Mouse (Mus musculus) T-cell, adult 2 months (primary cell): ENCODE measurements around the gene Scgb2b27.
"Not testable (repeated sequence)": the region's sequence is repeated elsewhere in the genome, so short reads cannot be mapped to it uniquely, and the experiment has no call there.

Experiments used
- DNase-seq: peaks from one replicate; pipeline ENCODE4 v3.0.0; 2022; ENCODE audit warnings: low spot score

The Scgb2b27 gene

GRCm38 (mm10) chr7:34013842-34014241 lies at the start of gene Scgb2b27:
TSS of gene Scgb2b27 (minus strand) at chr7:34013942.
- DNase-seq: no peak

DNA sequence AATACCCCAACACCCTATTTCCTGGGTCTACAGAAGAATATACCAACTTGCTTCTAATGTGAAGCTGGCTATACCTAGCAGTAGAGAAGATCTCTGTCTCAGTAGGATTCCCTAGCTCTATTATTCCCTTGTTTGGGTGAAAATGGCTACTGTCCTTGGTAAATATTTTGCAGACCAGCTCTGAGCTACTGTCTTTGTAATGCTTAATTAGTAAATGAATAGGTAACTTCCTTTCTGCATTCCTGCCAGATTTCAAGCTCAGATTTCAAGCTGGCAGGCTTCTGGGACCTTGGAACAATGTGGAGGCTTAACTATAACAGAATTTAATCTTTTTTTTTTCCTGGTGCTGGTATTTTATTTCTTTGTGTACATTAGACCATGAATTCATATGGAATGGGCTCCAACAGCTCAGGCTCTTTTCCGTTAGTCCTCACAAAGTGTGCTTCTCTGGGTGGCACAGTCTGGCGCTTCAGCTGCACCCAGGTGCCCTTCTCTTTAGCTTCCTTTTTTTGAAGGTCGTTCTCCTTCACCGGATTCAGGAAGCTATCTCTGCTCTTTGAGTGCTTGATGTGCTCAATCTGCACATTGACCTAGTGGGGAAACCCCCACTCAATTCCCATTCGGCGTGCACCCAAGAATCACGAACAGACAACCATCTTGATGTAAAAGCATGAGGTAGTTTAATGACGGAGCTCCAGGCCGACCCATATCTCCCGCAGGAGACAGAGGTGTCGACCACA lies 22.5 kb upstream of the Scgb2b27 start:
- DNase-seq: not testable (repeated sequence)

DNA sequence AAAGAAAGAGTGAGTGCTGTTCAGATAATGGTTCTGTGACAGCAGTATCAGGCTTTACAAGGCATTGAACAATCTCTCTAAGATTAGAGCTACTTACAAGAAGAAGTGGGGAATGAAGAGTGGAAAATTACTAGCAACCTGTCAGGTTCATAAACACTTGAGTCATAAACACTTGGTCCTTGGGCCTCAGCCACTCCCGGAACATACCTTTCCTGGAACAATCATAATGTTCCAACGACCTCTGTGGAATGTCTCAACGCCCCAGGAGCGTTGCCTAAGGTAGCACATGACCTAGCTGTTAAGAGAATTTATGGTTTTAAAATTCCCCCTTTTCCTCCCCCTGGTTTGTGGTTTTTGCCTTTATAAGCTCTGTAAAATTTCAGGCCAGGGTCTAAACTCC lies 20.8 kb upstream of the Scgb2b27 start:
- DNase-seq: not testable (repeated sequence)

DNA sequence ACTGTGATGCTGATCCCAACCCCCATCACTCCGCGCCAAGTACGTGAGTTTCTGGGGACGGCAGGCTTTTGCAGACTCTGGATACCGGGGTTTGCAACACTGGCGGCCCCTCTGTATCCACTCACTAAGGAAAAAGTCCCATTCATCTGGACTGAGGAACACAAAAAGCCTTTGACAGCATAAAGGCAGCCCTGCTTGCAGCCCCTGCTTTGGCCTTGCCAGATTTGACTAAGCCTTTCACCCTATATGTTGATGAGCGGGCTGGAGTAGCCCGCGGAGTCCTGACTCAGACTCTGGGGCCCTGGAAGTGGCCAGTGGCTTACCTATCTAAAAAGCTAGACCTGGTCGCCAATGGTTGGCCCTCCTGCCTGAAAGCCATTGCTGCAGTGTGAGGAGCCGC lies 16.3 kb upstream of the Scgb2b27 start:
- DNase-seq: no peak

DNA sequence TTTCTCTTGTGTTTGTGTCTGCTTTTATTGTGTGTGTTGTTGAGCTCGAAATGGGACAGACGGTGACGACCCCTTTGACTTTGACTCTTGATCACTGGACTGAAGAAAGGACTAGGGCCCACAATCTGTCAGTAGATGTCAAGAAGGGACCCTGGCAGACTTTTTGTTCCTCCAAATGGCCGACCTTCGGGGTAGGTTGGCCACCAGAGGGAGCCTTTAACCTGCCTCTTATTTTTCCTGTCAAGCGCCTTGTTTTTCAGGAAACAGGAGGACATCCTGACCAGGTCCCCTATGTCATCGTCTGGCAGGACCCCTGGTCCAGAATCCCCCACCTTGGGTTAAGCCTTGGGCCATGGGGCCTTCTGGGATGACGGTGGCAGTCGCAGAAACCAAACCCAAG lies 13.5 kb upstream of the Scgb2b27 start:
- DNase-seq: not testable (repeated sequence)

- no peak for DNase-seq
Observed at GRCm38 (mm10) chr7:34025641-34026040, 11.9 kb upstream of the Scgb2b27 start.

- DNase-seq: not testable (repeated sequence)
Observed at GRCm38 (mm10) chr7:34021183-34021582, 7.4 kb upstream of the Scgb2b27 start, which contains the start of gene Scgb1b27. TSS of gene Scgb1b27 (plus strand) at chr7:34021483.

DNA sequence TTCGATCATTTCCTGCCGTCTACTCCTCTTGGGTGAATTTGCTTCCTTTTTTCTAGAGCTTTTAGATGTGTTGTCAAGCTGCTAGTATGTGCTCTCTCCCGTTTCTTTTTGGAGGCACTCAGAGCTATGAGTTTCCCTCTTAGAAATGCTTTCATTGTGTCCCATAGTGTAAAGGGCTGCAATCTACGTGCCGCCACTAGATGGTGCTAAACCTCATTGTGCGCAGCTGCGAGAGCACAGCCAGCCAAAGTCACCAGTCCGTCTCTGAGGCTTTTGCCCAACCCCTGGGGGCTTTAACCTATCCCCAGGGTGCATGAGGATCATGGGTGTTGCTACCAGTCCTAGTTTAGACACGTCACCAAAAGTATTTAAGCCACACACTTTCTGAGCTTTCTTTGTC lies 31.5 kb downstream of the Scgb2b27 start:
- not testable (repeated sequence) for DNase-seq
